Mouse (Mus musculus) layer of hippocampus, postnatal 14 days (tissue): ENCODE results near the gene Tuft1. TPM values are rescaled to one million over a fixed set of nuclear protein-coding genes. Genes with fewer than 3 reads are reported as not detected.
"Not testable (repeated sequence)": the region's sequence is repeated elsewhere in the genome, so short reads cannot be mapped to it uniquely, and the experiment has no call there.

Experiments
- DNase-seq, 2 experiments: peaks; one replicate each; pipeline ENCODE4 v3.0.0; 2021 to 2022; ENCODE audit warnings: low spot score in 2 of 2, mixed read lengths in 1 of 2
- long read RNA-seq, 2 experiments: library from polyadenylated mRNA; stranded (forward); transcript quantifications; one replicate each; pipeline ENCODE4 v2.0.0; 2021
- total RNA-seq, 2 experiments: library from RNA; stranded (reverse); gene quantifications; 2 replicates each; pipeline ENCODE4 v1.2.3; 2021

Gene Tuft1
- 1 to 10 TPM; 2.1 to 2.8 TPM for total RNA-seq
- long read RNA-seq, experiment 1, partial matches to known transcripts, result 0 of 2 reads
- long read RNA-seq, experiment 1, other reads (novel, unspliced or antisense), result 0 of 2 reads
- long read RNA-seq, experiment 2, partial matches to known transcripts, result 0 of 5 reads
- long read RNA-seq, experiment 2, other reads (novel, unspliced or antisense), result 2 of 5 reads

GRCm38 (mm10) chr3:94658740-94659095 is at the start of gene Tuft1:
Gene Tuft1, minus strand, starts transcription at chr3:94658872.
- DNase-seq, result peak; percentile 12 to 52

DNA sequence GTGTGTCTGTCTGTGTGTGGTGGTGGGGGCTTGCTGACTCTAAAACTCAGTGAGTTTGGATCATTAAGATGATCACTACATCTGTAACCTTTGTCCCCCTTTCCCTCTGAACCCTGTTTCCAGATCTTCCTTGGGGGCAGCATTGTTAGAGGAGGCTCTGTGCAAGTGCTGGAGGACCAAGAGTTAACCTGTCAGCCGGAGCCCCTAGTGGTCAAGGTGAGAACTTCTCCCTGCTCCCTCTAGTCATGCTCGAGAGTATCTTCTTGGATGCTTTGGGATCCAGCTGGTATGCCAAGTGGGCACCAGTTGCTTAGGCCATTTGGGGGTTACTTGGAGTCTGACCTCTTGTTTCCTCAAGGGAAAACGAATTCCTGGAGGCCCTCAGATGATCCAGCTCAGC is 44.7 kb upstream of the Tuft1 start:
- DNase-seq, result peak in 1 of 2 experiments; percentile 7

DNA sequence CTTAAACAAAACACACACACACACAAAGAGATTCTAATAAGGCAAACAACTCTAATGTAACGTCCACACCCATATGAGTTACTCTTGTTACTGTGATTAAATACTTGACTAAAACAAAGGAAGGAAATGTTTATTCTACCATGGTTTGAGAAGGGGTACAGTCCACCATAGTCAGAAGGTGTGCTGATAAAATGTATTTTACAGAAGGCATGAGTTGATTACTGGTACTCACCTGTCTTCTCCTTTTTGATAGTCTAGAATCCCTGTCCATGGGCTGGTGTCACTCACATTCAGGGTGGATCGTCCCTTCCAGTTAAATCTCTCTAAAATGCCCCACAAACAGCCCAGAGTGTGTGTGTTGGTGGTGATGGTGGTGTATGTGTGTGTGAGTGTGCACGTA is 44.2 kb upstream of the Tuft1 start:
- DNase-seq, result no peak

DNA sequence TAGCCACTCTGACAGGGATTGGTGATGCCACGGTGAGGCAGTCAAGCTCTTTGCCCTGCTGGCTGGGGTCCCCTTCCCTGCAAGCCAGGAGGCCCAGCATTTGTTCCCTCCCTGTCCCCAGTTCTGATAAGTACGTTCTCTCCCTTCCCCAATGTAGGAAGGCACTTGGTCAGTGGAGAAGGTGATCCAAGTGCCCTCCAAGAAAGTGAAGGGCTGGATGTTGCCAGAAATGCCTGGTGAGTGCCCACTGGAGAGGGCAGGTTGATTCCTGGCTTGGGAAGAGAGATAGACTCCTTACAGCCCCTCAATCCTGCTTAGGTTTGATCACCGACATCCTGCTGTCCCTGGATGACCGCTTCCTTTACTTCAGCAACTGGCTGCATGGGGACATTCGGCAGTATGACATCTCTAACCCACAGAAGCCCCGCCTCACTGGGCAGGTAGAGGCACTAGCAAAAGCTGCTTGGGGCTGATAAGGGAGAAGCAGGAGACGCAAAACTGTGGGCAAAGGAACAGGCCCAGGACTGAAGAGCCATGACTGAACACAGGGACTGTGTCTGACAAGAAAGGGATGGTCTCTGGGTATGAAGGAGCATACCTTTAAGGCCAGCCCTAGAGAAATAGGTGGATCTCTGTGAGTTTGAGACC is 43.6 kb upstream of the Tuft1 start:
- not testable (repeated sequence) for DNase-seq

- DNase-seq, result not testable (repeated sequence)
Measured at GRCm38 (mm10) chr3:94696257-94696656, 37.6 kb upstream of the Tuft1 start.

- not testable (repeated sequence) for DNase-seq
Measured at GRCm38 (mm10) chr3:94695591-94695990, 36.9 kb upstream of the Tuft1 start.

GRCm38 (mm10) chr3:94693874-94694273 is 35.2 kb upstream of the Tuft1 start:
- not testable (repeated sequence) for DNase-seq

DNA sequence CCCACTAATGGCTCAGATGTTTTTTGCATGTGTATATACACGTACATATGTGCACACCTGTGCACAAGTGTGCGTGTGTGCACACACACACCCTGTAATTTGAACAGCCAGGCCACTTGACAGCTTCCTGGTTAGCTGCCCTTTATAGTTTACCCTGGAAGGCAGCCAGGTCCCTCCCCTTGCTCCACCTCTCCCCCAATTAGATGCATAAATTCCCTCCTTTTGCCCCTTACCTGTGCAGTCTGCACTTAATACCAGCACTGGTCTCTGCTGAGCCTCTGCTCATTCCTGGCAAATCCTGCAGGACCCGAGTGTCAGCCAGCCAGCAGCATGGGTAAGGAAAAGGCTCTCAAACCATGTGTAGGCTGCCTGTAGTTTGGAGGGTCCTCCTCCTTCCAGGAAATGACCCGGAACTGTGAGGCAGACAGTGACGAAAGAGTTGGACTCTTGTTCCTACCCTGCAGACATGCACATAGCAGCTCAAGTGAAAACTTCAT is 34.7 kb upstream of the Tuft1 start, which contains the start of gene Selenbp2:
Selenbp2 (plus strand) TSS at position 228 of the 497 bp plus-strand sequence.
- no peak for DNase-seq

- DNase-seq, result not testable (repeated sequence)
Measured at GRCm38 (mm10) chr3:94691694-94692093, 33.0 kb upstream of the Tuft1 start.

- no peak for DNase-seq
Measured at GRCm38 (mm10) chr3:94690616-94691247, 32.1 kb upstream of the Tuft1 start.

DNA sequence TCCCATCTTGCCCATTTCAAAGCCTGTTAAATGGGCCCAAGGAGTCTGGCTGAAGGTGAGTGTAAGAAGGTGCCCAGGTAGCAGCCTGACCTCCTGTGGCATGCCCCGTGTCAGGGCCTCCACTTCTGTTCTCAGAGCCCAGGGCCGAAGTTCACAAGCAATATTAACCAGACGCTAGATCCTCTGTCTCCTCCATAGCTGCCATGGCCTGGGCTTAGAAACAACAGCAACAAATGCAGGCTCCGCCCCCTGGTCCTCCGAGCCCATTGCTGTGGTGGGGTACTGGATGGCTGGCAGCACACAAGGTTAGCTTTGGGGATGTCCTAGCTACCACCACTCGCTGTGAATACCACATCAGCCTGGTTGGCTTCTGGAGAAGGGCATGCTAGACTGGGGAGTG is 31.5 kb upstream of the Tuft1 start:
- DNase-seq, result not testable (repeated sequence)

- not testable (repeated sequence) for DNase-seq
Measured at GRCm38 (mm10) chr3:94689195-94689594, 30.5 kb upstream of the Tuft1 start.

DNA sequence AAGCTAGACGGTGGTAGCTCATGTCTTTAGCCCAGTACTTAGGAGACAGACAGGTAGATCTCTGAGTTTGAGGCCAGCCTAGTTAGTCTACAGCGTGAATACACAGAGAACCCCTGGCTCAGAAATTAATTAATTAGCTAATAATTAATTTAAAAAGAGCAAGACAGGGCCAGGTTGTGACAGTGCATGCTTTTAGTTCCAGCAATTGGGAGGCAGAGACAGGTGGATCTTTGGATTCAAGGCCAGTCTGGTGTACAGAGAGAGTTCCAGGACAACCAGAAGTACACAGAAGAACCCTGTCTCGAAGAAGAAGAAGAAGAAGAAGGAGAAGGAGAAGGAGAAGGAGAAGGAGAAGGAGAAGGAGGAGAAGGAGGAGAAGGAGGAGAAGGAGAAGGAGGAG is 30.0 kb upstream of the Tuft1 start:
- DNase-seq, result not testable (repeated sequence)

- not testable (repeated sequence) for DNase-seq
Measured at GRCm38 (mm10) chr3:94685989-94686772, 27.5 kb upstream of the Tuft1 start.

DNA sequence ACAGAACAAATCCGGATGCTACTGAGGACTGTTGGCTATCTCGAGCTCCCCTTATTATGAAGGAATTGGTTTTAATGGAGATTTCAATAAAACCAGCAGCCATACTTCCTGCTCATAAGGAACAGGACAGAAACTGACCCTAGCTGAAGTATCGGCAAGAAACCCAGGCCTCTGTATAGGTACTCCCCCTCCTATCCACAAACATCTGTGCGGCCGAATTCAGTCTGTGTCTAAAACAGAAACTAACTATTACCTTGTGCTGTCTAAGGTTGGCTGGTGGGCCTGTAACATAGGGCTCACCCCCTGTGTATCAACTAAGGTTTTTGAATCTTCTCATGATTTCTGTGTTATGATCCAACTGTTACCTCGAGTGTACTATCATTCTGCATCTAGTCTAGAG is 25.0 kb upstream of the Tuft1 start:
- DNase-seq, result no peak

- no peak for DNase-seq
Measured at GRCm38 (mm10) chr3:94680783-94681182, 22.1 kb upstream of the Tuft1 start.

GRCm38 (mm10) chr3:94680032-94680431 is 21.4 kb upstream of the Tuft1 start:
- not testable (repeated sequence) for DNase-seq

GRCm38 (mm10) chr3:94679351-94679841 is 20.7 kb upstream of the Tuft1 start:
- DNase-seq, result no peak

DNA sequence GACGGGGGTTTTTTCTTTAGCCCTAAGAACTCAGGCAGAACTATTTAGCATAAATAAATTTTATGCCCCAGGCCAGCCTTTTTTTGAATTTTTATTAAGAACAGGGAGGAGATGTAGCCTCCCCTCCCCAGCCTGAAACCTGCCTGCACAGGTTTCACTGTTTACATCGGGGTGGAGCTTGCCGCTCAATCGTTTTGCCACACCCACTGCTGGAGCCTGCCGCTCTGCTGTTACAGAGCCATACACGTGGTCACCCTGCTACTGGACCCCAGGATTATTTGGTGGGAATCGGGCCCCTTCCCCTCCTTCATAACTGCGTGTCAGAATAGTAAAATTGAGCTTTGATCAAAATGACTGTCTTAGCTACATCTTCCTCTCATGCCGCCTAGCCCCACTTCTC is 16.4 kb upstream of the Tuft1 start:
- DNase-seq, result not testable (repeated sequence)

GRCm38 (mm10) chr3:94665896-94666295 is 7.2 kb upstream of the Tuft1 start:
- not testable (repeated sequence) for DNase-seq
